Mouse (Mus musculus) ES-Bruce4 (cell line): Measurements from ENCODE around the gene Zfp780b. TPM values are rescaled to one million over a fixed set of nuclear protein-coding genes. Genes with fewer than 3 reads are reported as not detected.
"Not testable (repeated sequence)": the region's sequence is repeated elsewhere in the genome, so short reads cannot be mapped to it uniquely, and the experiment has no call there.

Experiments
- H3K27ac ChIP-seq: 2 replicates; pipeline ENCODE4 v1.5.1; 2012; ENCODE audit warnings: low read length, inconsistent platforms; ENCODE audit not compliant: insufficient read depth
- H3K27me3 ChIP-seq: 2 replicates; pipeline ENCODE4 v1.6.1; 2012; ENCODE audit warnings: mild to moderate bottlenecking, low read length, inconsistent platforms; ENCODE audit not compliant: control insufficient read depth, poor library complexity, insufficient read depth, severe bottlenecking
- H3K36me3 ChIP-seq: 2 replicates; pipeline ENCODE4 v1.6.1; 2012; ENCODE audit warnings: inconsistent platforms, mild to moderate bottlenecking, low read length, moderate library complexity; ENCODE audit not compliant: control insufficient read depth, poor library complexity, insufficient read depth, severe bottlenecking
- H3K4me1 ChIP-seq: one replicate; pipeline ENCODE4 v1.8.1; 2011; ENCODE audit warnings: low read length; ENCODE audit not compliant: control insufficient read depth, insufficient read depth
- H3K4me3 ChIP-seq: 2 replicates; pipeline ENCODE4 v1.5.1; 2011; ENCODE audit warnings: low read depth, mild to moderate bottlenecking, low read length
- H3K9ac ChIP-seq: 2 replicates; pipeline ENCODE4 v1.6.1; 2012; ENCODE audit warnings: low read depth, mild to moderate bottlenecking, inconsistent platforms; ENCODE audit not compliant: poor library complexity, severe bottlenecking
- H3K9me3 ChIP-seq: replicated peaks from 2 replicates; pipeline ENCODE4 v1.6.1; 2012; ENCODE audit warnings: mild to moderate bottlenecking, low read length, inconsistent platforms; ENCODE audit not compliant: control insufficient read depth, poor library complexity, insufficient read depth, severe bottlenecking
- CTCF ChIP-seq: IDR thresholded peaks from one replicate; pipeline ENCODE4 v1.8.1; 2011; ENCODE audit warnings: low read depth, low read length
- EP300 ChIP-seq: IDR thresholded peaks from 2 replicates; pipeline ENCODE4 v1.6.1; 2011; ENCODE audit warnings: low read depth, low read length; ENCODE audit not compliant: insufficient read depth
- POLR2A ChIP-seq: IDR thresholded peaks from one replicate; pipeline ENCODE4 v1.8.1; 2011; ENCODE audit warnings: low read length; ENCODE audit not compliant: insufficient read depth
- polyA plus RNA-seq: library from polyadenylated mRNA; stranded (reverse); fragments of >200 nt; gene quantifications from 2 replicates; pipeline ENCODE4 v1.2.4, GENCODE M21; 2011; ENCODE audit warnings: low read depth; ENCODE audit not compliant: missing spikeins, insufficient read depth, insufficient read length

Zfp780b gene
- polyA plus RNA-seq = 19.9 and 21.3 TPM in 2 replicates

GRCm38 (mm10) chr7:27978683-27979528, at the start of gene Zfp780b:
Gene Zfp780b, minus strand, starts transcription at chr7:27979171.
- H3K4me1 ChIP-seq = no peaks in the 10 kb centered on the region
- no peaks in the 10 kb centered on the region for H3K36me3 ChIP-seq
- H3K9me3 ChIP-seq = no peaks in the 10 kb centered on the region
- H3K27me3 ChIP-seq = no peaks in the 10 kb centered on the region
- H3K9ac ChIP-seq = peak within 1 kb of the TSS; percentile 72
- H3K4me3 ChIP-seq = peak within 1 kb of the TSS; percentile 89
- peak within 1 kb of the TSS; percentile 33 for H3K27ac ChIP-seq
- no peak for TF ChIP-seq CTCF
- no peak for TF ChIP-seq POLR2A
- no peak for TF ChIP-seq EP300

- TF ChIP-seq POLR2A (no peak), EP300 (no peak), CTCF (no peak)
- H3K27ac ChIP-seq = no peak overlapping the region
- peak overlapping the region; percentile 61 for H3K9ac ChIP-seq
- no peaks in the 10 kb centered on the region for H3K27me3 ChIP-seq
- no peaks in the 10 kb centered on the region for H3K9me3 ChIP-seq
- peaks cover 6% of the 10 kb centered on the region for H3K36me3 ChIP-seq
- H3K4me3 ChIP-seq = peak overlapping the region; percentile 76
- H3K4me1 ChIP-seq = no peaks in the 10 kb centered on the region
Observed at GRCm38 (mm10) chr7:28014445-28014810, 35.5 kb upstream of the Zfp780b start.

- Histone ChIP-seq H3K27me3 (no peaks in the 10 kb centered on the region), H3K9ac (peak within 1 kb of the TSS; percentile 61), H3K9me3 (no peaks in the 10 kb centered on the region), H3K4me1 (no peaks in the 10 kb centered on the region), H3K4me3 (peak within 1 kb of the TSS; percentile 76), H3K27ac (0 out of 2 replicates have a peak within 1 kb of the TSS, but pooled peaks have one; percentile 13), H3K36me3 (peaks cover 6% of the 10 kb centered on the region)
- TF ChIP-seq CTCF (no peak), POLR2A (peak; percentile 42), EP300 (no peak)
Observed at GRCm38 (mm10) chr7:28013549-28014444, 34.8 kb upstream of the Zfp780b start, which contains the start of gene Zfp850. Gene Zfp850, minus strand, starts transcription at chr7:28014115.

GRCm38 (mm10) chr7:28010271-28010670, 31.3 kb upstream of the Zfp780b start:
- Histone ChIP-seq H3K9me3 (no peaks in the 10 kb centered on the region), H3K27ac (no peak overlapping the region), H3K9ac (no peak overlapping the region), H3K4me3 (no peak overlapping the region), H3K27me3 (no peaks in the 10 kb centered on the region), H3K4me1 (no peaks in the 10 kb centered on the region), H3K36me3 (peaks cover 19% of the 10 kb centered on the region)
- TF ChIP-seq EP300 (no peak), CTCF (no peak), POLR2A (no peak)

GRCm38 (mm10) chr7:27982197-27982596, 3.2 kb upstream of the Zfp780b start:
- Histone ChIP-seq H3K4me1 (no peaks in the 10 kb centered on the region), H3K9ac (no peak overlapping the region), H3K9me3 (peaks cover 6% of the 10 kb centered on the region), H3K27me3 (no peaks in the 10 kb centered on the region), H3K4me3 (no peak overlapping the region), H3K36me3 (no peaks in the 10 kb centered on the region), H3K27ac (no peak overlapping the region)
- TF ChIP-seq CTCF (no peak), EP300 (no peak), POLR2A (no peak)

- H3K9ac ChIP-seq, H3K4me1 ChIP-seq, H3K4me3 ChIP-seq, H3K27ac ChIP-seq, H3K36me3 ChIP-seq, H3K27me3 ChIP-seq, H3K9me3 ChIP-seq: not testable (repeated sequence)
Observed at GRCm38 (mm10) chr7:27949451-27949850, 29.5 kb downstream of the Zfp780b start.

- H3K9me3 ChIP-seq, H3K9ac ChIP-seq, H3K27me3 ChIP-seq, H3K4me3 ChIP-seq, H3K4me1 ChIP-seq, H3K36me3 ChIP-seq, H3K27ac ChIP-seq: not testable (repeated sequence)
Observed at GRCm38 (mm10) chr7:27941869-27942268, 37.1 kb downstream of the Zfp780b start.

- H3K4me1 ChIP-seq, H3K9me3 ChIP-seq, H3K4me3 ChIP-seq, H3K27me3 ChIP-seq, H3K36me3 ChIP-seq, H3K9ac ChIP-seq, H3K27ac ChIP-seq: not testable (repeated sequence)
Observed at GRCm38 (mm10) chr7:27933800-27934158, 45.2 kb downstream of the Zfp780b start.
